Comparison of ENCODE assay signal across 8 mouse cellular contexts in the genomic region with DNA sequence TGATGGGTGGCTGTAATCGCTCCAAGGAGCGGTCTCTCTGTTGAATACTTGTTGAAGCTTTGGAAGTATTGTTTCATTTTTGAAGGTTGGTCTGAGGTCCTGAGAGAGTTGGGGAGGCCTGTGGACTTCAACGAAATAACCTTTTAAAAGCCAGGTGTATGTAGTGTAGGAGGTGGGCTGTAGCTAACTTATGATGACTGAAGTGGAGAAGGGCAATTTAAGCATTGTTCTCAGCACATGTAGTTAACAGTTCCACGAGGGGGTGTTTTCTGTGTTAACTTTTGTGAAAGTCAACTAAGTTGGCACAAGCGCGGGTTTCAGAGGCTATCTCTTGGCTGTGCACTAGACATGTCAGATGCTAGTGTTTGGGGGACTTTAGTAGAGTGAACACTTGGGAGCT. TPM values are rescaled to one million over a fixed set of nuclear protein-coding genes. Genes with fewer than 3 reads are reported as not detected.
DNase-seq lines count a peak whose midpoint lies in the region; ATAC-seq lines count a peak whose summit lies in the region.

No protein-coding gene starts in this region.

- peaks cover 10% of the 10 kb centered on the region; the same call in 1 of the 2 replicates for H3K36me3 ChIP-seq in limb, embryonic 10.5 days
- H3K36me3 ChIP-seq in stomach, embryonic 14.5 days (ENCODE audit: control insufficient read depth, insufficient read depth, low read length) = no peaks in the 10 kb centered on the region

- intact Hi-C loops in gastrocnemius, postnatal 36 days (cut with DNase I) = loop anchor here (5.0 kb wide), 2 partner anchors 37 to 977 kb away; a partner anchor contains a TSS

- peak overlapping the region; percentile 94 for H3K4me3 ChIP-seq in limb, embryonic 10.5 days
- H3K4me3 ChIP-seq in stomach, embryonic 14.5 days (ENCODE audit: low read depth, low read length) = peak overlapping the region; percentile 70

- WGBS in limb, embryonic 10.5 days = 72% methylated on average over 6 of the region's 6 CpGs
- 51% methylated on average over 6 of the region's 6 CpGs for WGBS in stomach, embryonic 14.5 days

- peak overlapping the region; percentile 90 for H3K9ac ChIP-seq in stomach, embryonic 14.5 days (replicated peaks; ENCODE audit: low read depth, low read length)

- ATAC-seq in CD4-positive, CD25-positive, alpha-beta regulatory T cell, adult 4 months = no peak
- ATAC-seq in stomach, embryonic 14.5 days (ENCODE audit: insufficient number of reproducible peaks, insufficient read depth, low FRiP score, low read depth) = no peak

- no peaks in the 10 kb centered on the region for H3K9me3 ChIP-seq in limb, embryonic 10.5 days (replicated peaks)
- no peaks in the 10 kb centered on the region for H3K9me3 ChIP-seq in stomach, embryonic 14.5 days (ENCODE audit: control insufficient read depth, low read depth, low read length)

- peaks cover 17% of the 10 kb centered on the region for H3K4me1 ChIP-seq in limb, embryonic 10.5 days
- H3K4me1 ChIP-seq in stomach, embryonic 14.5 days (ENCODE audit: control insufficient read depth, insufficient read depth, low read length) = 0 out of 2 replicates have a peak, but pooled peaks cover 4% of the 10 kb centered on the region

- DNase-seq in CD4-positive, CD25-positive, alpha-beta regulatory T cell, adult 2 months (ENCODE audit: low read depth, low spot score) = peak; percentile 37
- DNase-seq in retina, embryonic 14.5 days (ENCODE audit: low spot score) = peak; percentile 10
- DNase-seq in retina, postnatal 1 day = no peak
- DNase-seq in limb, embryonic 10.5 days (ENCODE audit: low spot score) = no peak
- no peak for DNase-seq in cerebellum, adult 11 months
- no peak for DNase-seq in gastrocnemius, postnatal 36 days

- no peaks in the 10 kb centered on the region for H3K27me3 ChIP-seq in limb, embryonic 10.5 days (ENCODE audit: low read depth, poor library complexity, severe bottlenecking)
- H3K27me3 ChIP-seq in stomach, embryonic 14.5 days (ENCODE audit: control insufficient read depth, insufficient read depth, low read length) = no peaks in the 10 kb centered on the region

- H3K27ac ChIP-seq in limb, embryonic 10.5 days = peak overlapping the region; percentile 99; the same call in 1 of the 2 replicates
- H3K27ac ChIP-seq in stomach, embryonic 14.5 days (ENCODE audit: low read length) = no peak overlapping the region

- peak overlapping the region; percentile 60 for H3K4me2 ChIP-seq in stomach, embryonic 14.5 days (replicated peaks; ENCODE audit: low read depth, low read length)

RNA-seq across cellular contexts. Expression of a gene that starts 1.3 kb away (rescaled TPM):
- polyA plus RNA-seq in CD4-positive, CD25-positive, alpha-beta regulatory T cell, adult 4 months (2017; shearing (Covaris generic)) = 10 to 100 TPM; 19.9 to 23.1 TPM
- 33.8 and 43.0 TPM in 2 replicates for polyA plus RNA-seq in limb, embryonic 10.5 days (2016; fragmentation: Nextera tagmentation; extraction: Ambion mirVana)
- polyA plus RNA-seq in stomach, embryonic 14.5 days (2014; fragmentation: Nextera tagmentation; extraction: Ambion mirVana) = 52.9 and 55.6 TPM in 2 replicates
- 10 to 100 TPM; 16.7 to 18.4 TPM for total RNA-seq in gastrocnemius, postnatal 36 days (2021)

RNA-seq across cellular contexts. Expression of a gene that starts 8.9 kb away (rescaled TPM):
- 10 to 100 TPM; 54.8 to 84.0 TPM for polyA plus RNA-seq in CD4-positive, CD25-positive, alpha-beta regulatory T cell, adult 4 months (2017; shearing (Covaris generic))
- polyA plus RNA-seq in limb, embryonic 10.5 days (2016; fragmentation: Nextera tagmentation; extraction: Ambion mirVana) = 35.5 and 36.1 TPM in 2 replicates
- polyA plus RNA-seq in stomach, embryonic 14.5 days (2014; fragmentation: Nextera tagmentation; extraction: Ambion mirVana) = 44.4 and 53.3 TPM in 2 replicates
- 10 to 100 TPM; 23.6 to 28.8 TPM for total RNA-seq in gastrocnemius, postnatal 36 days (2021)

Comparison
In these comparisons a context has a peak if more than half of its experiments do, and no peak if none do; other contexts are left out.
1. DNase-seq: peak in CD4-positive, CD25-positive, alpha-beta regulatory T cell, adult 2 months (single experiment) and retina, embryonic 14.5 days (single experiment); none in retina, postnatal 1 day (single experiment), limb, embryonic 10.5 days (single experiment), cerebellum, adult 11 months (single experiment) and gastrocnemius, postnatal 36 days (0 of 2).